Mouse (Mus musculus) urinary bladder, adult 2 months (tissue): ENCODE measurements around the gene Ccdc121. TPM values are rescaled to one million over a fixed set of nuclear protein-coding genes. Genes with fewer than 3 reads are reported as not detected.
"Not testable (repeated sequence)": the region's sequence is repeated elsewhere in the genome, so short reads cannot be mapped to it uniquely, and the experiment has no call there.

Experiments used
- DNase-seq: peaks from one replicate; pipeline ENCODE4 v3.0.0; 2022; ENCODE audit warnings: low spot score
- polyA plus RNA-seq: library from polyadenylated mRNA; depleted of rRNA; stranded (reverse); fragments of >200 nt; gene quantifications from 2 replicates; pipeline ENCODE4 v1.2.3, GENCODE M21; 2012; rRNA removed

Gene Ccdc121
- polyA plus RNA-seq, 1 experiment: not detected

DNA sequence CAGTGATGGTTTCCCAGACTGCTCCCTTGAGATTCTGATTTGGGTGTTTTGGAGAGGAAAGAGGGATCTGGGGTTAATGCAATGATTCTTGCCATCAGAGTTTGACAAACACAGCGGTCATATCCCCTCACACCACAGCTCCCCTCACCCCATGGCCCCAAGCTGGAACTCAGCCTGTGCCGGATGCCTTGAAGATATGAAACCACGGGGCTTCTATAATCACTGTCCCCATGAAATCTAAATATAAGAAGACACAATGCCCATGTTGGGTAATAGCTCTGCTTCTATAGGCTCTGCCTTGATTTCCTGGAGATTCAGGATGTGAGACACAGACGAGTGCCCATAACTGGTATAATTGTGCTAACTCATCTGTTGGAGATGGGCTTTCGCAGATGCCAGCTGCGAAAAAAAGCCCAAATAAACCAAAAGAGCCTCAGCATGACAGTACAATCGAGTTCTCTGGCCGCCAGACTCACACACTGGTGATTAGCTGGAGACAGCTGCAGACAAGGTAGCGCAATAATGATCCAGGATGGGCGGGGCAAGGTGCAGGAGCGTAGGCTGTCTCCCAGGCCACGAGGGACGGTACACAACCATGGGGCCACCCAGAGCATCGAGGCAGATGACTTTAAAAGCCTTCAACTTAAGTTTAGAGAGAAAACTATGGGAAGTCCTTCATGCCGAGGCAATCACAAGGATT is 1.3 kb upstream of the Ccdc121 start:
- DNase-seq: no peak

GRCm38 (mm10) chr1:181510855-181511254 is 396 bp downstream of the Ccdc121 start:
- DNase-seq: not testable (repeated sequence)

DNA sequence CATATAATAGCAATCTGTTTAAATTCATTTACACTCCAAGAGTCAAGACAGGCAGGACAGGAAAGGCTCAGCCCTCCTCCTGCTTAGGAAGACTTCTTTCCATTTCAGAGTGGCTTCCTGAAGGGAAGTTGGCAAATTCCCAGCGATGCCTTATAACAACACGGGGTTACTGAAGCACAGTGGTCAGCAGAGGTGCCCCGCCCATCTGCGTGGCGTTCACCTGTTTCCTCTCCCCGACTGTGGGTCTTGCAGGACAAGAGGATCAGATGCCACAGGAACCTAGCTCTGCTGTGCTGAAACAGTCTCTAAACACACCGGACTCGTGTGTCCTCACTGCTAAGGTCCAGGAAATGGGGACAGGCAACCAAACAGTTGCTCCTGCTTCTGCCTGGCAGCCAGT is 5.9 kb downstream of the Ccdc121 start:
- DNase-seq: no peak

DNA sequence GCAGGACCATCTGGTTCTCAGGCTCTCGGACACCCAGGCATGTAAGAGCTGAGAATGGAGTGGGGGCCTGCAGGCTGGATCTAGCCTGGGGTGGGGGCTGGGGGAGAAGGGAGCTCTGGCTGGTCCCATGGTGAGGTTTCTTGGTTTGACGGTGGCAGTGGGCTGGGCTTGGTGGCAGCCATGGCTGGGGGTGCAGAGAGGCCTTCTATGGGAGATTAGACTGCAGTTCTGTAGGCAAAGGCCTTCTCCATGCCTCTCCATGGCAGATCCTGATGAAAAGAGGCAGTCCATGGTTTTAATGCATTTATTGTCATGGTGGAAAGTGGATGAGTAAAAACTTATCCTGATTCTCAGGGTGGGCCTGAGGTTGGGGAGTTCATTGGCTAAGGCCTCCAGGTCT is 7.8 kb downstream of the Ccdc121 start:
- no peak for DNase-seq

GRCm38 (mm10) chr1:181484696-181485095 is 26.6 kb downstream of the Ccdc121 start:
- no peak for DNase-seq

DNA sequence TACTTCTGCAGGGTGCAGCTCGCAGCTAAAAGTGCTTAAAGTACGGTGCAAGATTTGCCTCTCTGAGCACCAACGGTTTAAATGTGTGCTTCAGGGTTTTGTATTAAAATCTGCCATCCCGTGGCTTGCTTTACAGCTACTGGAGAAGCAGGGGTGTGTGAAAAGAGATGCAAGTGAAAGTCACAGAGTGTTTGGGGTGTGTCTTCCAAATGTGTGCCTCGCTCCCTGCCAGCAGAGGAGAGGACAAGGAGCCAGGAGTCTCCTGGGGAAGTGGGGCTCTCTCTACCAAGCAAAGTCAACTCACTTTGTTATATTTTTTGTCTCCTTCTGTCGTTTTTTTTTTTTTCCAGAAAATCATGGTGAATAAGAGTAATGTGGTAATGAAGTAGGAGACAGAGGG is 34.7 kb downstream of the Ccdc121 start:
- DNase-seq: no peak

- DNase-seq: no peak
These were observed 35.1 kb downstream of the Ccdc121 start for GRCm38 (mm10) chr1:181476141-181476540.

DNA sequence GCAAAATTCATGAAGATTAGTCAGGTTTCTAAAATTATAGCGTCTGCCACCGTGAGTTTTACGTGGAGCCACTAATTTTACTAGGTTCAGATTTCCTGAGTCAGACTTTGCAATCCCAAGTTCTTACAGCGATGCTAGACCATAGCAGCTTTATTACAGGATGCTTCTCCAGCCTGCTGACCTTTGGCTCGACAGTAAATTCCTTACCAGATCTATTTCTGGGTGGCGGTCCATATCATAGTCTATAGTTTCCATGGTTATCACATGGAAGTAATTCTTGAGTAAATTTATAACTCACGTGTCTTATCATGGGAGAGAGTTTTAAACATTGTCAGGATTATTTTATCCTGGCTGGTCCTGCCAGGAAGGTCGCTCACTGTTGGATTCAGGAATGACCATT is 41.8 kb downstream of the Ccdc121 start:
- DNase-seq: no peak

- DNase-seq: no peak
These were observed 44.0 kb downstream of the Ccdc121 start for GRCm38 (mm10) chr1:181467321-181467670.

- no peak for DNase-seq
These were observed 44.5 kb downstream of the Ccdc121 start for GRCm38 (mm10) chr1:181466601-181467320.

DNA sequence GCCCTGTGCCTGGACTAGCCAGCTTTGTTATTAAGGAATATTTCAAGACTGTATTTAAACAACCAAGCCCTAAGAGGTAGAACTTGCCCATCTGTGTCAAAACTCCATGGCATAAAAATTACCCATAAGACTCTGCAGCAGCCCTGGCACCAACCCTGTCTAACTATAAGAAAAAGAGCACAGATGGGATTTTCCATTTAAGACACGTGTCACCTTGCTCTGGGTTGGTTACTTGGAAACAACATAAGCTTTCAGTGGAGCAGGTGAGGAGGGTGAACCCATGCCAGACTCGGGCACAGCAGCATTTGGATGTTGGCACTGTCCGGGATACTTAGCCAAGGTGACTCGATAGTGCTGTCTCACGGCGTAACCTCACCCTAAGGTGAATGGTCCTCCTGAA is 45.2 kb downstream of the Ccdc121 start:
- DNase-seq: no peak

DNA sequence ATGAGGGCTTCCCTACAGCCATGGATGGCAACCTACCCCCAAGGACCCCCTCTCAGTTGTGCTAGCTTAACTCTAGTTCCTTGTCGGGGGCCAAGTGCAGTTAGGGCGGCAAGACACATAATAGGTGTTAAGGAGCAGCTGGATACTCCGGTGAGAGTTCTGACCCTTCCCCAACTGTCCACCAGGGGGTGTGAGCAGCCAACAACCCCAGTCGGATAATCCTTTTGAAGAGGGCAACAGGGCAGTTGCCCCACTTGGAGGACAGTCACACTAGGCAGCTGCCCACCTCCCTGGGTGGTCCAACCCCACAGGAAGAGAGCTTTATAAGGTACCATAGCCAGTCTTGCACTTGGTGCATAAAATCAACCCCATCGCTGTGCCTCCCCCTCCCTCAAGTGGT is 46.2 kb downstream of the Ccdc121 start:
- no peak for DNase-seq

DNA sequence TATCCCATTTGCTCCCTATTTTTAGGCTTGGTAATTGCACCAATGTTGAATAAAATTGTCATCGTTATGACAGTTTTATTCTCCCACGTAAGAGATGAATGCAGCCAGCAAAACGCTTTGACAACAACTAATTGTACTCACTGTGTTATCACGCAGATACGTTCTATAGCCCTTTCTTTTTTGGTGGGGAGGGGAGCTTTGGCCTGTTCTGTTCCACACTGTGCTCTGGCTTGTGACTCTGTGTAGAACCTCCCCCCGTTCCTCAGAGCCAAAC is 48.4 kb downstream of the Ccdc121 start:
- no peak for DNase-seq

- no peak for DNase-seq
These were observed 49.0 kb downstream of the Ccdc121 start for GRCm38 (mm10) chr1:181462051-181462905.

GRCm38 (mm10) chr1:181461484-181461883 is 49.8 kb downstream of the Ccdc121 start:
- no peak for DNase-seq

DNA sequence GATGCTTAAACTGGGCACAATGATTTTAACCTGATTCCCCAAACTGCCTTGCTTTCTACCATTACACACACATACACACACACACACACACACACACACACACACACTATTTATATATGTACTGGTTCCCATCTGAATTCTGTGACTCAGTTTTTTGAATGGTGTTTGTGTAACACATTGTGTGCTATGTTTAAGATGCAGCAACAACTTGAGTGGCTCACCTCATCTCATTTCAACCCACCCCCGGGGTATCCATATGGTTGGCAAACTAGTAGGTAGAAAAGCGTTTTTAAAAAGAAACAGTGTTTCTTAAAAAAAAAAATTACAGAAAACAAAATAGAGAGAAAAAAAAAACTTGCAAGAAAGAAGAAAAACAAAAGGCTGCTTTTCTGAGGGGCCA is 51.0 kb downstream of the Ccdc121 start:
- no peak for DNase-seq

Other genes starting within 250 kb of the Ccdc121 start
- 0.23 TPM in 1 of 2 replicates, not detected in the other for gene Cnih3, start 158.8 kb downstream of the Ccdc121 start, polyA plus RNA-seq
- gene Dnah14, start 65.1 kb upstream of the Ccdc121 start, polyA plus RNA-seq: 0.19 and 0.52 TPM in 2 replicates